7 mouse cellular contexts compared by ENCODE assay signal in genomic region chr1:93805221-93805951, GRCm38 (mm10). TPM values are rescaled to one million over a fixed set of nuclear protein-coding genes. Genes with fewer than 3 reads are reported as not detected.
DNase-seq lines count a peak whose midpoint lies in the region; ATAC-seq and TF ChIP-seq lines count a peak whose summit lies in the region.

No protein-coding gene starts in this region.

- peak overlapping the region; percentile 77 for H3K4me2 ChIP-seq in hindbrain, embryonic 13.5 days
- H3K4me2 ChIP-seq in hindbrain, embryonic 16.5 days (ENCODE audit: low read length) = no peak overlapping the region
- 0 out of 2 replicates have a peak overlapping the region, but pooled peaks have one; percentile 15 for H3K4me2 ChIP-seq in embryonic facial prominence, embryonic 14.5 days (ENCODE audit: low read depth, low read length)
- peak overlapping the region; percentile 89; the same call in 1 of the 2 replicates for H3K4me2 ChIP-seq in midbrain, embryonic 13.5 days (replicated peaks)

- TF ChIP-seq EP300 in MEL (IDR thresholded peaks at IDR 0.05; ENCODE audit: low read depth in 1 of 2, low read length in 2 of 2) = no peak

- peak in 1 of 2 experiments; percentile 38; a peak in 1 of 4 replicates for TF ChIP-seq POLR2A in MEL (IDR thresholded peaks at IDR 0.05; ENCODE audit: control insufficient read depth in 1 of 2, insufficient read depth in 1 of 2, low read depth in 1 of 2, low read length in 2 of 2, poor library complexity in 1 of 2)

- H3K36me3 ChIP-seq in hindbrain, embryonic 13.5 days = peaks cover 39% of the 10 kb centered on the region
- peaks cover 25% of the 10 kb centered on the region for H3K36me3 ChIP-seq in hindbrain, embryonic 16.5 days (ENCODE audit: control insufficient read depth, insufficient read depth, low read length)
- peaks cover 7 to 20% of the 10 kb centered on the region in 2 experiments for H3K36me3 ChIP-seq in MEL (ENCODE audit: control insufficient read depth in 1 of 2, insufficient read depth in 2 of 2, low read length in 2 of 2)
- H3K36me3 ChIP-seq in embryonic facial prominence, embryonic 14.5 days (ENCODE audit: control insufficient read depth, insufficient read depth, low read length) = peaks cover 42% of the 10 kb centered on the region
- H3K36me3 ChIP-seq in midbrain, embryonic 13.5 days = peaks cover 37% of the 10 kb centered on the region

- no peak overlapping the region for H3K27ac ChIP-seq in hindbrain, embryonic 13.5 days
- H3K27ac ChIP-seq in hindbrain, embryonic 16.5 days (ENCODE audit: low read depth, low read length) = no peak overlapping the region
- H3K27ac ChIP-seq in MEL (ENCODE audit: control insufficient read depth, low read depth, low read length) = peak overlapping the region; percentile 25
- H3K27ac ChIP-seq in embryonic facial prominence, embryonic 14.5 days (replicated peaks; ENCODE audit: low read depth, low read length) = no peak overlapping the region
- H3K27ac ChIP-seq in midbrain, embryonic 13.5 days = no peak overlapping the region; the same call in 1 of the 2 replicates
- no peak overlapping the region for H3K27ac ChIP-seq in layer of hippocampus, adult 2 months

- 87% methylated on average over 5 of the region's 5 CpGs for WGBS in hindbrain, embryonic 13.5 days
- WGBS in hindbrain, embryonic 16.5 days = 82% methylated on average over 5 of the region's 5 CpGs
- WGBS in embryonic facial prominence, embryonic 14.5 days = 75% methylated on average over 5 of the region's 5 CpGs
- WGBS in midbrain, embryonic 13.5 days = 86% methylated on average over 5 of the region's 5 CpGs

- peaks cover 37% of the 10 kb centered on the region for H3K4me1 ChIP-seq in hindbrain, embryonic 13.5 days (replicated peaks)
- peaks cover 22% of the 10 kb centered on the region for H3K4me1 ChIP-seq in hindbrain, embryonic 16.5 days (ENCODE audit: control insufficient read depth, insufficient read depth, low read depth, low read length)
- peaks cover 4 to 21% of the 10 kb centered on the region in 2 experiments for H3K4me1 ChIP-seq in MEL (ENCODE audit: control insufficient read depth in 1 of 2, insufficient read depth in 2 of 2, low read length in 2 of 2)
- H3K4me1 ChIP-seq in embryonic facial prominence, embryonic 14.5 days (ENCODE audit: control insufficient read depth, insufficient read depth, low read length) = peaks cover 14% of the 10 kb centered on the region
- peaks cover 37% of the 10 kb centered on the region for H3K4me1 ChIP-seq in midbrain, embryonic 13.5 days (replicated peaks)

- peaks cover 39% of the 10 kb centered on the region for H3K79me2 ChIP-seq in MEL (ENCODE audit: control insufficient read depth, insufficient read depth, low read length, poor library complexity)

- ATAC-seq in hindbrain, embryonic 13.5 days (ENCODE audit: low FRiP score) = no peak
- ATAC-seq in hindbrain, embryonic 16.5 days = no peak
- no peak for ATAC-seq in embryonic facial prominence, embryonic 14.5 days (ENCODE audit: low read depth)
- ATAC-seq in midbrain, embryonic 13.5 days = no peak
- ATAC-seq in activated CD4-positive, CD25-positive, alpha-beta regulatory T cell, adult 4 months = no peak

- peak; percentile 67 for DNase-seq in MEL (ENCODE audit: low read depth, low spot score)
- no peak for DNase-seq in embryonic facial prominence, embryonic 14.5 days (ENCODE audit: low spot score)
- no peak for DNase-seq in layer of hippocampus, adult 2 months (ENCODE audit: low spot score in 2 of 2)

- TF ChIP-seq RAD21 in MEL (IDR thresholded peaks at IDR 0.05; ENCODE audit: low read depth, low read length) = no peak

- H3K9me3 ChIP-seq in hindbrain, embryonic 13.5 days = no peaks in the 10 kb centered on the region
- no peaks in the 10 kb centered on the region for H3K9me3 ChIP-seq in hindbrain, embryonic 16.5 days (ENCODE audit: control insufficient read depth, low read length)
- no peaks in the 10 kb centered on the region for H3K9me3 ChIP-seq in MEL (replicated peaks; ENCODE audit: insufficient read depth, low read length)
- H3K9me3 ChIP-seq in embryonic facial prominence, embryonic 14.5 days (ENCODE audit: control insufficient read depth, low read length) = no peaks in the 10 kb centered on the region
- H3K9me3 ChIP-seq in midbrain, embryonic 13.5 days = no peaks in the 10 kb centered on the region

- H3K27me3 ChIP-seq in hindbrain, embryonic 13.5 days = no peaks in the 10 kb centered on the region
- no peaks in the 10 kb centered on the region for H3K27me3 ChIP-seq in hindbrain, embryonic 16.5 days (replicated peaks; ENCODE audit: control insufficient read depth, insufficient read depth, low read length)
- no peaks in the 10 kb centered on the region for H3K27me3 ChIP-seq in MEL (ENCODE audit: control insufficient read depth in 1 of 2, insufficient read depth in 2 of 2, low read length in 2 of 2)
- no peaks in the 10 kb centered on the region for H3K27me3 ChIP-seq in embryonic facial prominence, embryonic 14.5 days (replicated peaks; ENCODE audit: control insufficient read depth, insufficient read depth, low read length)
- H3K27me3 ChIP-seq in midbrain, embryonic 13.5 days = no peaks in the 10 kb centered on the region

- H3K9ac ChIP-seq in hindbrain, embryonic 13.5 days = peak overlapping the region; percentile 5; the same call in 1 of the 2 replicates
- no peak overlapping the region; the same call in 1 of the 2 replicates for H3K9ac ChIP-seq in hindbrain, embryonic 16.5 days (ENCODE audit: low read depth, low read length)
- peak overlapping the region; percentile 44 for H3K9ac ChIP-seq in MEL (ENCODE audit: control insufficient read depth, low read depth, low read length, poor library complexity, severe bottlenecking)
- 0 out of 2 replicates have a peak overlapping the region, but pooled peaks have one; percentile 5 for H3K9ac ChIP-seq in embryonic facial prominence, embryonic 14.5 days (ENCODE audit: low read depth, low read length)
- no peak overlapping the region; the same call in 1 of the 2 replicates for H3K9ac ChIP-seq in midbrain, embryonic 13.5 days (replicated peaks)

- H3K4me3 ChIP-seq in hindbrain, embryonic 13.5 days = 0 out of 2 replicates have a peak overlapping the region, but pooled peaks have one; percentile 74
- H3K4me3 ChIP-seq in hindbrain, embryonic 16.5 days (ENCODE audit: low read length) = no peak overlapping the region
- H3K4me3 ChIP-seq in MEL (ENCODE audit: control insufficient read depth in 1 of 2, insufficient read depth in 1 of 2, low read depth in 2 of 2, low read length in 2 of 2) = peak overlapping the region; percentile 10 to 12
- no peak overlapping the region for H3K4me3 ChIP-seq in embryonic facial prominence, embryonic 14.5 days (ENCODE audit: low read depth, low read length)
- 0 out of 2 replicates have a peak overlapping the region, but pooled peaks have one; percentile 72 for H3K4me3 ChIP-seq in midbrain, embryonic 13.5 days (replicated peaks)
- no peak overlapping the region for H3K4me3 ChIP-seq in layer of hippocampus, adult 2 months

- no peak for TF ChIP-seq CTCF in MEL (IDR thresholded peaks at IDR 0.05 in 2 of 3, conservative IDR thresholded peaks at IDR 0.05 in 1 of 3; ENCODE audit: control insufficient read depth in 1 of 3, insufficient read depth in 1 of 3, low read depth in 2 of 3, low read length in 3 of 3, poor library complexity in 1 of 3, severe bottlenecking in 1 of 3)
- no peak for TF ChIP-seq CTCF in layer of hippocampus, adult 2 months (conservative IDR thresholded peaks at IDR 0.05)

RNA-seq across cellular contexts. Expression of gene Ing5, which starts 1.6 kb away (rescaled TPM):
- 9.4 and 10.5 TPM in 2 replicates for polyA plus RNA-seq in hindbrain, embryonic 13.5 days (2015; fragmentation: Nextera tagmentation; extraction: Ambion mirVana)
- 9.1 and 9.4 TPM in 2 replicates for polyA plus RNA-seq in hindbrain, embryonic 16.5 days (2015; fragmentation: Nextera tagmentation; extraction: Ambion mirVana)
- 23.1 and 27.6 TPM in 2 replicates for total RNA-seq in MEL (2012; rRNA removed)
- polyA plus RNA-seq in MEL (2012; ENCODE audit: insufficient read depth in 1 of 2, insufficient read length in 2 of 2, low read depth in 1 of 2, low replicate concordance in 2 of 2, missing spikeins in 1 of 2) = 10 to 100 TPM in 1 of 2 experiments, not detected in 1; 29.2 TPM
- 11.7 and 12.4 TPM in 2 replicates for polyA plus RNA-seq in embryonic facial prominence, embryonic 14.5 days (2014; fragmentation: Nextera tagmentation; extraction: Ambion mirVana)
- 11.9 and 12.3 TPM in 2 replicates for polyA plus RNA-seq in midbrain, embryonic 13.5 days (2015; fragmentation: Nextera tagmentation; extraction: Ambion mirVana)
- 10 to 100 TPM; 12.6 to 14.2 TPM for total RNA-seq in layer of hippocampus, adult 2 months (2021)
- 10 to 100 TPM; 19.8 to 21.8 TPM for polyA plus RNA-seq in activated CD4-positive, CD25-positive, alpha-beta regulatory T cell, adult 4 months (2017; shearing (Covaris generic))

RNA-seq across cellular contexts. Expression of gene Dtymk, which starts 3.7 kb away (rescaled TPM):
- polyA plus RNA-seq in hindbrain, embryonic 13.5 days (2015; fragmentation: Nextera tagmentation; extraction: Ambion mirVana) = 157 and 161 TPM in 2 replicates
- polyA plus RNA-seq in hindbrain, embryonic 16.5 days (2015; fragmentation: Nextera tagmentation; extraction: Ambion mirVana) = 134 and 147 TPM in 2 replicates
- total RNA-seq in MEL (2012; rRNA removed) = 402 and 454 TPM in 2 replicates
- polyA plus RNA-seq in MEL (2012; ENCODE audit: insufficient read depth in 1 of 2, insufficient read length in 2 of 2, low read depth in 1 of 2, low replicate concordance in 2 of 2, missing spikeins in 1 of 2) = 100 to 1,000 TPM; 193 to 391 TPM
- polyA plus RNA-seq in embryonic facial prominence, embryonic 14.5 days (2014; fragmentation: Nextera tagmentation; extraction: Ambion mirVana) = 214 and 218 TPM in 2 replicates
- polyA plus RNA-seq in midbrain, embryonic 13.5 days (2015; fragmentation: Nextera tagmentation; extraction: Ambion mirVana) = 172 and 175 TPM in 2 replicates
- total RNA-seq in layer of hippocampus, adult 2 months (2021) = 10 to 100 TPM; 52.6 to 58.0 TPM
- polyA plus RNA-seq in activated CD4-positive, CD25-positive, alpha-beta regulatory T cell, adult 4 months (2017; shearing (Covaris generic)) = 100 to 1,000 TPM; 129 to 134 TPM

RNA-seq across cellular contexts. Expression of gene D2hgdh, which starts 19.3 kb away (rescaled TPM):
- polyA plus RNA-seq in hindbrain, embryonic 13.5 days (2015; fragmentation: Nextera tagmentation; extraction: Ambion mirVana) = 16.4 and 19.3 TPM in 2 replicates
- 14.6 and 17.3 TPM in 2 replicates for polyA plus RNA-seq in hindbrain, embryonic 16.5 days (2015; fragmentation: Nextera tagmentation; extraction: Ambion mirVana)
- 14.4 TPM in 2 replicates for total RNA-seq in MEL (2012; rRNA removed)
- polyA plus RNA-seq in MEL (2012; ENCODE audit: insufficient read depth in 1 of 2, insufficient read length in 2 of 2, low read depth in 1 of 2, low replicate concordance in 2 of 2, missing spikeins in 1 of 2) = 10 to 100 TPM in 1 of 2 experiments, not detected in 1; 19.2 TPM
- 10.7 and 14.3 TPM in 2 replicates for polyA plus RNA-seq in embryonic facial prominence, embryonic 14.5 days (2014; fragmentation: Nextera tagmentation; extraction: Ambion mirVana)
- 16.2 and 18.5 TPM in 2 replicates for polyA plus RNA-seq in midbrain, embryonic 13.5 days (2015; fragmentation: Nextera tagmentation; extraction: Ambion mirVana)
- total RNA-seq in layer of hippocampus, adult 2 months (2021) = 10 to 100 TPM; 15.8 to 19.3 TPM
- polyA plus RNA-seq in activated CD4-positive, CD25-positive, alpha-beta regulatory T cell, adult 4 months (2017; shearing (Covaris generic)) = 10 to 100 TPM; 15.5 to 20.9 TPM

RNA-seq across cellular contexts. Expression of gene Thap4, which starts 50.7 kb away (rescaled TPM):
- polyA plus RNA-seq in hindbrain, embryonic 13.5 days (2015; fragmentation: Nextera tagmentation; extraction: Ambion mirVana) = 41.3 and 43.4 TPM in 2 replicates
- polyA plus RNA-seq in hindbrain, embryonic 16.5 days (2015; fragmentation: Nextera tagmentation; extraction: Ambion mirVana) = 51.3 and 52.6 TPM in 2 replicates
- 81.8 and 84.9 TPM in 2 replicates for total RNA-seq in MEL (2012; rRNA removed)
- polyA plus RNA-seq in MEL (2012; ENCODE audit: insufficient read depth in 1 of 2, insufficient read length in 2 of 2, low read depth in 1 of 2, low replicate concordance in 2 of 2, missing spikeins in 1 of 2) = 100 to 1,000 TPM in 1 of 2 experiments, not detected in 1; 117 TPM
- polyA plus RNA-seq in embryonic facial prominence, embryonic 14.5 days (2014; fragmentation: Nextera tagmentation; extraction: Ambion mirVana) = 44.9 and 45.8 TPM in 2 replicates
- 41.7 and 49.2 TPM in 2 replicates for polyA plus RNA-seq in midbrain, embryonic 13.5 days (2015; fragmentation: Nextera tagmentation; extraction: Ambion mirVana)
- 10 to 100 TPM; 35.2 to 35.4 TPM for total RNA-seq in layer of hippocampus, adult 2 months (2021)
- polyA plus RNA-seq in activated CD4-positive, CD25-positive, alpha-beta regulatory T cell, adult 4 months (2017; shearing (Covaris generic)) = 10 to 100 TPM; 15.3 to 16.5 TPM

RNA-seq across cellular contexts. Expression of gene Atg4b, which starts 54.1 kb away (rescaled TPM):
- 107 and 112 TPM in 2 replicates for polyA plus RNA-seq in hindbrain, embryonic 13.5 days (2015; fragmentation: Nextera tagmentation; extraction: Ambion mirVana)
- polyA plus RNA-seq in hindbrain, embryonic 16.5 days (2015; fragmentation: Nextera tagmentation; extraction: Ambion mirVana) = 85.6 and 92.1 TPM in 2 replicates
- 56.8 and 57.9 TPM in 2 replicates for total RNA-seq in MEL (2012; rRNA removed)
- polyA plus RNA-seq in MEL (2012; ENCODE audit: insufficient read depth in 1 of 2, insufficient read length in 2 of 2, low read depth in 1 of 2, low replicate concordance in 2 of 2, missing spikeins in 1 of 2) = 100 to 1,000 TPM in 1 of 2 experiments, not detected in 1; 121 TPM
- 81.7 and 84.8 TPM in 2 replicates for polyA plus RNA-seq in embryonic facial prominence, embryonic 14.5 days (2014; fragmentation: Nextera tagmentation; extraction: Ambion mirVana)
- 107 and 109 TPM in 2 replicates for polyA plus RNA-seq in midbrain, embryonic 13.5 days (2015; fragmentation: Nextera tagmentation; extraction: Ambion mirVana)
- 10 to 100 TPM; 81.6 to 85.2 TPM for total RNA-seq in layer of hippocampus, adult 2 months (2021)
- polyA plus RNA-seq in activated CD4-positive, CD25-positive, alpha-beta regulatory T cell, adult 4 months (2017; shearing (Covaris generic)) = 10 to 100 TPM; 54.1 to 77.9 TPM

Comparison
In these comparisons a context has a peak if more than half of its experiments do, and no peak if none do; other contexts are left out.
1. H3K4me3 ChIP-seq: peak in hindbrain, embryonic 13.5 days (single experiment), MEL (2 of 2) and midbrain, embryonic 13.5 days (single experiment); none in hindbrain, embryonic 16.5 days (single experiment), embryonic facial prominence, embryonic 14.5 days (single experiment) and layer of hippocampus, adult 2 months (single experiment).
2. H3K9ac ChIP-seq: peak in hindbrain, embryonic 13.5 days (single experiment), MEL (single experiment) and embryonic facial prominence, embryonic 14.5 days (single experiment); none in hindbrain, embryonic 16.5 days (single experiment) and midbrain, embryonic 13.5 days (single experiment).